In the genomic region with DNA sequence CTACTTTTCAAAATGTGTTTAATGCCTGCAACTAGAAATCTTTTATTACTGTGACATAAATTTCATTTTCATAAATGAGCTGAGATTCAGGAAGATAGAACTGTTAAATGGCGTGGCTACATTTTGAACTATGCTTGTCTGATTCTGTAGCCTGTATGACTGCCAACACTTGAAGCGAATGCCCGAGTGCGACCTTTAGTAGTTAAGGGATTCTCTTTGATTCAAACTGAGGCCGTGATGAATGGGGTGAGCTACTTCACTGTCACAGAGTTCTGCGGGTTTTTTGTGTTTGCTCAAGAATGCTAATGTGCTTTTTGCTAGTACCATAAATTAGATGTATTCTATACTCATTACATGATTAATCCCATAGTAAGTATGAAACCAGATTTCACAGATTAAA, we compare ENCODE assay signal across 14 mouse cellular contexts.
"Had no signal": no experiment of that assay in that cellular context is flagged by ENCODE, and none has a peak within 500 bp of the region (broad histone marks: within the 10 kb centered on the region; RNA-seq: fewer than 3 reads in every experiment).

No protein-coding gene starts in this region.

- H3K36me3 ChIP-seq: limb, embryonic 13.5 days; midbrain, embryonic 10.5 days; neural tube, embryonic 13.5 days had no signal

- H3K9me3 ChIP-seq: midbrain, embryonic 10.5 days; neural tube, embryonic 13.5 days had no signal

- DNase-seq: kidney, adult 8-10 months; kidney, postnatal 25 days; lung, adult 18-20 months; lung, postnatal 10 days; lung, postnatal 4 days; retina, postnatal 1 day; right cerebral cortex, postnatal 4 days; spleen, adult 18-20 months; thymus, adult 18-20 months; thymus, postnatal 14 days had no signal

- H3K4me2 ChIP-seq: limb, embryonic 13.5 days; neural tube, embryonic 13.5 days had no signal

- H3K27ac ChIP-seq: limb, embryonic 13.5 days; liver, embryonic 14.5 days; midbrain, embryonic 10.5 days; neural tube, embryonic 13.5 days had no signal

- H3K4me3 ChIP-seq: limb, embryonic 13.5 days; midbrain, embryonic 10.5 days; neural tube, embryonic 13.5 days had no signal

- H3K9ac ChIP-seq: limb, embryonic 13.5 days; liver, embryonic 14.5 days; neural tube, embryonic 13.5 days had no signal
